Mouse (Mus musculus) stomach, embryonic 14.5 days (tissue): Measurements from ENCODE around the gene Taar8b. TPM values are rescaled to one million over a fixed set of nuclear protein-coding genes. Genes with fewer than 3 reads are reported as not detected.
"Not testable (repeated sequence)": the region's sequence is repeated elsewhere in the genome, so short reads cannot be mapped to it uniquely, and the experiment has no call there.

Experiments
- ATAC-seq: fragments of 200-750 bp; cut with Nextera tagmentation; 2 replicates; pipeline ENCODE4 v1.8.0; 2017; ENCODE audit warnings: low read depth, moderate TSS enrichment; ENCODE audit not compliant: insufficient number of reproducible peaks, insufficient read depth, low FRiP score
- H3K27ac ChIP-seq: fragments of 300-500 bp; sonication (generic); 2 replicates; pipeline ENCODE4 v1.5.1; 2014; ENCODE audit warnings: mild to moderate bottlenecking, low read length, moderate library complexity, mixed read lengths
- H3K27me3 ChIP-seq: fragments of 300-500 bp; sonication (generic); 2 replicates; pipeline ENCODE4 v1.6.1; 2014; ENCODE audit warnings: low read length, control low read depth, mixed read lengths; ENCODE audit not compliant: control insufficient read depth, insufficient read depth
- H3K36me3 ChIP-seq: fragments of 300-500 bp; sonication (generic); 2 replicates; pipeline ENCODE4 v1.6.1; 2014; ENCODE audit warnings: mild to moderate bottlenecking, control low read depth, low read length, moderate library complexity, mixed read lengths; ENCODE audit not compliant: control insufficient read depth, insufficient read depth
- H3K4me1 ChIP-seq: fragments of 300-500 bp; sonication (generic); 2 replicates; pipeline ENCODE4 v1.6.1; 2014; ENCODE audit warnings: low read length, control low read depth, mixed read lengths; ENCODE audit not compliant: control insufficient read depth, insufficient read depth
- H3K4me2 ChIP-seq: fragments of 300-500 bp; sonication (generic); replicated peaks from 2 replicates; pipeline ENCODE4 v1.6.1; 2014; ENCODE audit warnings: low read depth, low read length, control low read depth
- H3K4me3 ChIP-seq: fragments of 300-500 bp; sonication (generic); 2 replicates; pipeline ENCODE4 v1.5.1; 2014; ENCODE audit warnings: low read depth, low read length, control low read depth
- H3K9ac ChIP-seq: fragments of 300-500 bp; sonication (generic); replicated peaks from 2 replicates; pipeline ENCODE4 v1.6.1; 2014; ENCODE audit warnings: low read depth, mild to moderate bottlenecking, control low read depth, low read length, moderate library complexity, mixed read lengths
- H3K9me3 ChIP-seq: fragments of 300-500 bp; sonication (generic); 2 replicates; pipeline ENCODE4 v1.6.1; 2016; ENCODE audit warnings: low read depth, low read length, control low read depth; ENCODE audit not compliant: control insufficient read depth
- WGBS: fragments of 180-500 bp; shearing (Covaris S2); extraction: QIAGEN DNeasy Blood & Tissue Kit; methylation state at CpG from one replicate; pipeline ENCODE4 v1.1.7; 2014; 5-methylcytosine and 5-hydroxymethylcytosine counted together
- polyA plus RNA-seq: library from polyadenylated mRNA; unstranded; fragments of >200 nt; fragmentation: Nextera tagmentation; extraction: Ambion mirVana; gene quantifications from 2 replicates; pipeline ENCODE4 v1.2.1, GENCODE M21; 2014

The Taar8b gene
- polyA plus RNA-seq = not detected in 2 replicates

- H3K36me3 ChIP-seq = no peaks in the 10 kb centered on the region
These were observed at the start of gene Taar8b for GRCm38 (mm10) chr10:24092194-24092593. TSS of gene Taar8b (minus strand) at chr10:24092294.

GRCm38 (mm10) chr10:24138623-24139261 lies 46.6 kb upstream of the Taar8b start:
- no peaks in the 10 kb centered on the region for H3K36me3 ChIP-seq
- H3K9ac ChIP-seq = no peak overlapping the region
- no peak for ATAC-seq
- H3K4me1 ChIP-seq = no peaks in the 10 kb centered on the region
- no peak overlapping the region for H3K4me3 ChIP-seq
- no peaks in the 10 kb centered on the region for H3K27me3 ChIP-seq
- no peak overlapping the region for H3K27ac ChIP-seq
- no peaks in the 10 kb centered on the region for H3K9me3 ChIP-seq
- no peak overlapping the region for H3K4me2 ChIP-seq
- 63% methylated on average over 2 of the region's 2 CpGs for WGBS

More at GRCm38 (mm10) chr10:24092194-24092593, at the start of gene Taar8b:
- H3K4me3 ChIP-seq = no peak within 1 kb of the TSS
- H3K27ac ChIP-seq = no peak within 1 kb of the TSS
- no peak for ATAC-seq
- no peak within 1 kb of the TSS for H3K4me2 ChIP-seq
- H3K9ac ChIP-seq = no peak within 1 kb of the TSS
- H3K27me3 ChIP-seq = no peaks in the 10 kb centered on the region
- 73% methylated on average over 2 of the region's 2 CpGs for WGBS
- H3K4me1 ChIP-seq = no peaks in the 10 kb centered on the region
- no peaks in the 10 kb centered on the region for H3K9me3 ChIP-seq

- no peaks in the 10 kb centered on the region for H3K27me3 ChIP-seq
- no peak overlapping the region for H3K4me3 ChIP-seq
- no peak for ATAC-seq
- no peaks in the 10 kb centered on the region for H3K36me3 ChIP-seq
- no peak overlapping the region for H3K9ac ChIP-seq
- H3K27ac ChIP-seq = no peak overlapping the region
- no peaks in the 10 kb centered on the region for H3K9me3 ChIP-seq
- no peak overlapping the region for H3K4me2 ChIP-seq
- 35% methylated on average over 7 of the region's 7 CpGs for WGBS
- H3K4me1 ChIP-seq = no peaks in the 10 kb centered on the region
These were observed 42.1 kb upstream of the Taar8b start for GRCm38 (mm10) chr10:24134071-24134645.

- H3K9me3 ChIP-seq = no peaks in the 10 kb centered on the region
- WGBS = 41% methylated on average over 2 of the region's 2 CpGs
- no peak overlapping the region for H3K4me3 ChIP-seq
- no peak overlapping the region for H3K27ac ChIP-seq
- no peaks in the 10 kb centered on the region for H3K27me3 ChIP-seq
- H3K4me1 ChIP-seq = no peaks in the 10 kb centered on the region
- no peak overlapping the region for H3K9ac ChIP-seq
- ATAC-seq = no peak
- no peak overlapping the region for H3K4me2 ChIP-seq
- no peaks in the 10 kb centered on the region for H3K36me3 ChIP-seq
These were observed 41.0 kb upstream of the Taar8b start for GRCm38 (mm10) chr10:24133132-24133531.

- H3K36me3 ChIP-seq = no peaks in the 10 kb centered on the region
- no peak overlapping the region; the same call in 1 of the 2 replicates for H3K4me2 ChIP-seq
- ATAC-seq = peak; percentile 81
- peak overlapping the region; percentile 84 for H3K27ac ChIP-seq
- no peaks in the 10 kb centered on the region for H3K4me1 ChIP-seq
- no peaks in the 10 kb centered on the region for H3K9me3 ChIP-seq
- 18% methylated on average over 5 of the region's 5 CpGs for WGBS
- H3K27me3 ChIP-seq = no peaks in the 10 kb centered on the region
- H3K9ac ChIP-seq = no peak overlapping the region
- no peak overlapping the region for H3K4me3 ChIP-seq
These were observed 40.2 kb upstream of the Taar8b start for GRCm38 (mm10) chr10:24132273-24132672.

GRCm38 (mm10) chr10:24131451-24132262 lies 39.6 kb upstream of the Taar8b start:
- H3K4me3 ChIP-seq = no peak overlapping the region; the same call in 1 of the 2 replicates
- no peak overlapping the region for H3K4me2 ChIP-seq
- no peak overlapping the region for H3K9ac ChIP-seq
- WGBS = 20% methylated on average over 9 of the region's 9 CpGs
- H3K27ac ChIP-seq = peak overlapping the region; percentile 84; the same call in 1 of the 2 replicates
- H3K27me3 ChIP-seq = no peaks in the 10 kb centered on the region
- H3K4me1 ChIP-seq = no peaks in the 10 kb centered on the region
- peak; percentile 78; the same call in 1 of the 2 replicates for ATAC-seq
- no peaks in the 10 kb centered on the region for H3K36me3 ChIP-seq
- H3K9me3 ChIP-seq = no peaks in the 10 kb centered on the region

GRCm38 (mm10) chr10:24111116-24111778 lies 19.2 kb upstream of the Taar8b start:
- Histone ChIP-seq H3K9ac (no peak overlapping the region), H3K4me2 (no peak overlapping the region), H3K9me3 (no peaks in the 10 kb centered on the region), H3K4me3 (no peak overlapping the region), H3K27ac (no peak overlapping the region), H3K4me1 (no peaks in the 10 kb centered on the region), H3K36me3 (no peaks in the 10 kb centered on the region), H3K27me3 (no peaks in the 10 kb centered on the region)
- no peak for ATAC-seq
- WGBS = 51% methylated on average over 6 of the region's 6 CpGs

- not testable (repeated sequence) for H3K4me1 ChIP-seq, H3K4me3 ChIP-seq, H3K9me3 ChIP-seq, H3K27me3 ChIP-seq, H3K9ac ChIP-seq, H3K4me2 ChIP-seq, ATAC-seq, H3K36me3 ChIP-seq, H3K27ac ChIP-seq
- WGBS = 78% methylated on average over 8 of the region's 8 CpGs
These were observed 17.3 kb upstream of the Taar8b start, which contains the start of gene Taar9 for GRCm38 (mm10) chr10:24109434-24109833. TSS of gene Taar9 (minus strand) at chr10:24109534.
